Comparison of ENCODE assay signal across 7 mouse cellular contexts in the genomic region with DNA sequence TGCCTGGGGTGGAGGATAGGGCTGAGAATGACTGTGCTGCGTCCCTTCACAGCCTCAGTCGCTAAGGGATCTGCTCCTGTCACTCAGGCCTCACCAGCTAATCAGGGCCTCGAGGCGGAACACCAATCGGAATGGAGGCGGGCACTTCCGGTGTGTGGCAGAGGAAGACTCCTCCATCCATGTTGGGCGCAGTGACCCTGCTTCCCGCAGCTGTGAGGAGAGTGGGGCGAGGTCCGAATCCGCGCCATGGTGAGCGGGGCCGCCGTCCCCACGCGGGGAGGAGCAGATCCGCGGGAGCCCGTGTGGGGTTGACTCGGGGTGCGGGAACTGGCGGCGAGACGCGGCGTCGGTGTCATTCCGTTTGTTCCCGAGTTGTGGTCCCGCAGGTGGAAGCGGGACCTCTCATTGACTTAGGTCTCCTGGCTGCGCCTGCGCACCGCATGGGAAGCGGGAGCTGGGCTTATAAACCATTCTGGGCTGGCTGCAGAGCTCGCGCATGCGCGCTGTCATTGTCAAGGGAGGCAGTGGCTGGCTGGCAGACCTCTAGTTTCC. TPM values are rescaled to one million over a fixed set of nuclear protein-coding genes. Genes with fewer than 3 reads are reported as not detected.
A peak's percentile ranks its signal among the peaks of the same experiment; 100 is the strongest.
DNase-seq lines count a peak whose midpoint lies in the region; ATAC-seq lines count a peak whose summit lies in the region.

TSS of gene AU041133 (plus strand) at position 164 of the 552 bp plus-strand sequence.

- H3K4me1 ChIP-seq in embryonic facial prominence, embryonic 12.5 days: no peaks in the 10 kb centered on the region
- no peaks in the 10 kb centered on the region for H3K4me1 ChIP-seq in limb, embryonic 11.5 days (ENCODE audit: control insufficient read depth, insufficient read depth, low read length)
- 0 out of 2 replicates have a peak, but pooled peaks cover 4% of the 10 kb centered on the region for H3K4me1 ChIP-seq in midbrain, embryonic 14.5 days (ENCODE audit: control insufficient read depth, insufficient read depth, low read length)

- peak within 1 kb of the TSS; percentile 66 for H3K4me3 ChIP-seq in embryonic facial prominence, embryonic 12.5 days
- H3K4me3 ChIP-seq in limb, embryonic 11.5 days (ENCODE audit: low read depth, low read length): peak within 1 kb of the TSS; percentile 61
- H3K4me3 ChIP-seq in midbrain, embryonic 14.5 days (replicated peaks; ENCODE audit: low read depth, low read length): peak within 1 kb of the TSS; percentile 59

- 3% methylated on average over 41 of the region's 41 CpGs for WGBS in embryonic facial prominence, embryonic 12.5 days
- WGBS in limb, embryonic 11.5 days: 1% methylated on average over 41 of the region's 41 CpGs
- WGBS in midbrain, embryonic 14.5 days: 2% methylated on average over 41 of the region's 41 CpGs

- H3K4me2 ChIP-seq in embryonic facial prominence, embryonic 12.5 days (replicated peaks): peak within 1 kb of the TSS; percentile 56
- peak within 1 kb of the TSS; percentile 48 for H3K4me2 ChIP-seq in limb, embryonic 11.5 days (ENCODE audit: low read depth, severe bottlenecking)
- H3K4me2 ChIP-seq in midbrain, embryonic 14.5 days (ENCODE audit: low read length): peak within 1 kb of the TSS; percentile 56

- ATAC-seq in embryonic facial prominence, embryonic 12.5 days (ENCODE audit: insufficient number of reproducible peaks, insufficient read depth, low FRiP score, low TSS enrichment): peak; percentile 99
- peak; percentile 98 for ATAC-seq in limb, embryonic 11.5 days (ENCODE audit: insufficient number of reproducible peaks, low FRiP score, low TSS enrichment, low read depth)
- peak; percentile 100 for ATAC-seq in midbrain, embryonic 14.5 days (ENCODE audit: low FRiP score, low TSS enrichment)

- no peaks in the 10 kb centered on the region for H3K27me3 ChIP-seq in embryonic facial prominence, embryonic 12.5 days
- no peaks in the 10 kb centered on the region for H3K27me3 ChIP-seq in limb, embryonic 11.5 days (ENCODE audit: control insufficient read depth, insufficient read depth, low read length)
- H3K27me3 ChIP-seq in midbrain, embryonic 14.5 days (ENCODE audit: control insufficient read depth, insufficient read depth, low read length): no peaks in the 10 kb centered on the region

- H3K9ac ChIP-seq in embryonic facial prominence, embryonic 12.5 days: peak within 1 kb of the TSS; percentile 61
- H3K9ac ChIP-seq in limb, embryonic 11.5 days (ENCODE audit: low read length): peak within 1 kb of the TSS; percentile 67
- H3K9ac ChIP-seq in midbrain, embryonic 14.5 days (replicated peaks; ENCODE audit: low read length): peak within 1 kb of the TSS; percentile 64

- DNase-seq in adrenal gland, postnatal 25 days: peak; percentile 82
- peak; percentile 99 for DNase-seq in heart, adult 11 months
- DNase-seq in kidney, adult 18-20 months: peak; percentile 85
- DNase-seq in limb, embryonic 11.5 days (ENCODE audit: low spot score): peak; percentile 89
- DNase-seq in midbrain, embryonic 14.5 days: peak; percentile 95
- DNase-seq in spleen, adult 18-20 months: peak; percentile 75 to 76

- peaks cover 7% of the 10 kb centered on the region; the same call in 1 of the 2 replicates for H3K36me3 ChIP-seq in embryonic facial prominence, embryonic 12.5 days
- no peaks in the 10 kb centered on the region for H3K36me3 ChIP-seq in limb, embryonic 11.5 days (ENCODE audit: control insufficient read depth, insufficient read depth, low read length)
- no peaks in the 10 kb centered on the region for H3K36me3 ChIP-seq in midbrain, embryonic 14.5 days (ENCODE audit: control insufficient read depth, insufficient read depth, low read length)

- H3K9me3 ChIP-seq in embryonic facial prominence, embryonic 12.5 days: peaks cover 35% of the 10 kb centered on the region
- H3K9me3 ChIP-seq in limb, embryonic 11.5 days (ENCODE audit: control insufficient read depth, low read length): no peaks in the 10 kb centered on the region
- peaks cover 51% of the 10 kb centered on the region for H3K9me3 ChIP-seq in midbrain, embryonic 14.5 days (ENCODE audit: control insufficient read depth, low read length)

- peak within 1 kb of the TSS; percentile 80 for H3K27ac ChIP-seq in embryonic facial prominence, embryonic 12.5 days
- peak within 1 kb of the TSS; percentile 36; the same call in 1 of the 2 replicates for H3K27ac ChIP-seq in limb, embryonic 11.5 days (replicated peaks; ENCODE audit: low read depth, low read length)
- H3K27ac ChIP-seq in midbrain, embryonic 14.5 days (replicated peaks; ENCODE audit: low read depth, low read length): peak within 1 kb of the TSS; percentile 88

RNA-seq across cellular contexts. Expression of gene AU041133, which starts in this region (rescaled TPM):
- total RNA-seq in adrenal gland, postnatal 25 days (2021): 4.1 and 5.4 TPM in 2 replicates
- polyA plus RNA-seq in embryonic facial prominence, embryonic 12.5 days (2016; fragmentation: Nextera tagmentation; extraction: Ambion mirVana): 6.8 and 7.8 TPM in 2 replicates
- 6.2 and 6.3 TPM in 2 replicates for polyA plus RNA-seq in limb, embryonic 11.5 days (2014; fragmentation: Nextera tagmentation; extraction: Ambion mirVana)
- polyA plus RNA-seq in midbrain, embryonic 14.5 days (2014; fragmentation: Nextera tagmentation; extraction: Ambion mirVana): 13.5 and 17.8 TPM in 2 replicates

Comparison
In these comparisons a context has a peak if more than half of its experiments do, and no peak if none do; other contexts are left out.
1. Peak in every context shown above with its lines: DNase-seq, ATAC-seq, H3K4me3 ChIP-seq and H3K27ac ChIP-seq.
2. H3K27ac ChIP-seq: peak in every context shown above with its lines; median percentile 88 in midbrain, embryonic 14.5 days; 80 in embryonic facial prominence, embryonic 12.5 days; 36 in limb, embryonic 11.5 days.